Mouse (Mus musculus): ENCODE data around the gene Cnnm1.

DNA sequence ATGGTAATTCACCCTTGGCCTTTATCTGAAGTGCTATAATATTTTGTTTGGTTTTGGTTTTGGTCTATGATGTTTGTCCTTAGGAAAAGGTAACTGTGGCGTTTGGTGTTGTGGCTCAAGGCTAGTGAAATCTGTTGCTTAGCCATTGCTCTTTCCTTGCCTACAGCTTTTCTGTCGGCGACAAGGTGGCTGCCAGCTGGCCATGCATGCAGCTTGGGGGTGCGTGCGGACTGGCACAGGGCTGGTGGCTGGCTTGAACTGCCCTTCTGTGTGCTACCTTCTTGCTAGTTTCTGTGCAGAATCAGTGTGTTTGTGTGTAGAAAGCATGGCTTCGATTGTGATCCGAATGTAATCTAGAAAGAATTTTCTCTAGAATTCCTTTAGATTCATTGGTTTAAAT, 32.5 kb downstream of the Cnnm1 start:
- no peak for TF ChIP-seq CTCF (IDR thresholded peaks at IDR 0.05; ENCODE audit: low read depth)
- TF ChIP-seq EP300 (optimal IDR thresholded peaks at IDR 0.05), result no peak
